Mouse (Mus musculus) cerebellum, adult 11-12 months (tissue): ENCODE data around the gene Cct2.

Source experiments
- DNase-seq: peaks from one replicate; pipeline ENCODE4 v3.0.0; 2022

The Cct2 gene

GRCm38 (mm10) chr10:117063254-117064021 is at the start of gene Cct2:
Gene Cct2, minus strand, starts transcription at chr10:117063814.
- DNase-seq = peak; percentile 90

DNA sequence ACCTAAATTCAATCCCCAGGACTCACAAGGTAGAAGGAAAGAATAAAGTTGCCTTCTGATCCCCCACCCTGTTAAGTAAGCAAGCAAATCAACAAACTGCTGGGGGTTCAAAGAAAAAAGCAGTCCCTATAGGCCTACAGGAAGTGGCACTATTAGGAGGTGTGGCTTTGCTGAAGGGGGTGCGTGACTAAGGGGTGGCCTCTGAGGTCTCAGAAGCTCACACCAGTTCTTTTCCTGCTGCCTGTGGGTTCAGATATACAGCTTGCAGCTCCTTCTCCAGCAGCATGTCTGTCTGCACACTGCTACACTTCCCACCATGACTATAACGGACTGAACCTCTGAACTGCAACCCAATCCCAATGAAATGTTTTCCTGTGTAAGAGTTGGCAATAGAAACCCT is 48.9 kb upstream of the Cct2 start:
- DNase-seq = no peak

DNA sequence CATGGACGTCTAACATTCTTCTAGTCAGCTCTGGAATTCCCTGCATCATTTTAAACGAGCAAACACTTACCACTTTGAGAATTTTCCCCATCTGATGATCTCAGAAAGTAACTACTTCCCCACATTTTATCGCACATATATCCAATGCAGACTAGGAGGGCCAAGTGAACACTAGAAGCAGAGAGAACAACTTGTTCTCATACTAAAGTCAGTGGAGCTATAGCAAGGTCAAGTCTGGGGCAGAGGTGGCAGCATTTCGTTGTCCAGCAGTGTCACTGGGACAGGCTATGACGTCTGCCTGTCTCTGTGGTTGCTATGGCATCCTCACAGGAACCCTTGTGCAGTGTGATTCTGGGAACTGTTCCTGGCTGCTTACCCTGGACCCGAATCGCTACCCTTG is 47.8 kb upstream of the Cct2 start:
- no peak for DNase-seq

GRCm38 (mm10) chr10:117110271-117110670 is 46.7 kb upstream of the Cct2 start:
- no peak for DNase-seq

DNA sequence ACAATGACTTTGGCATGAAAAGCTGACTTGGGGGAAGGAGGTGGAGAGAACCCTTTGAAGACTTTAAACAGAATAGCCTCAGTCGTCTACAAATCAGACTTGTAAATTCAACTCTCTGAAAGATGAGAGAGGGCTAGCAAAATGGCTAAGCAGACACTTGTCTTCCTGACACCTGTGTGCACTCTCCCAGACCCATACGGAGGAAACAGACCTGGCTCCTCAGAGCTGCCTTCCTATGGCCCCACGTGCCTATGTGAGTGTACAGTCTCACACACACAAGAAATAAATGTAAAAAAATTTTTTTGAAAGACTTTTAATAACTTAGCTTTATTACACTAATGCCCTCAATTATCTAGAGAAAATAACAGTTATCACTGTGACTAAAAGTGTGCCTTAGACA is 43.1 kb upstream of the Cct2 start:
- DNase-seq = no peak

- DNase-seq = no peak
Measured at GRCm38 (mm10) chr10:117106244-117106643, 42.6 kb upstream of the Cct2 start.

DNA sequence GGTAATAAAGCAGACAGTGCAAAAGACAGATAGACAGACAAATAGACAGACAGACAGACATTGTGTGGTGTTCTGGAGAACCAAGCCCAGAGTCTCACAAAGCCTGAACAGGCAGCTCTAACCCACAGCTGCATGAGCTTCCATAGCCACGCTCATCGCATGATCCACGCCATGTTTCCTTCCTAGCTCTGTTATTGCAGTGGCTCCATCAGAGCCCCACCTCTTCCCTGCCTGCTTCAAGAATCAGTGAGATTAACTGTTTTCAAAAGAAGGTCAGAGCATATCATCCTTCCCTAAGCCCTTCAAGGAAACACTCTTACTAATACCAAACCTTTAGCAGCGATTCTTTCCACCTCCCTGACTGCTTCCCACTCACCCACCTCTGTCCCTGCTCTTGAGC is 41.4 kb upstream of the Cct2 start:
- no peak for DNase-seq

DNA sequence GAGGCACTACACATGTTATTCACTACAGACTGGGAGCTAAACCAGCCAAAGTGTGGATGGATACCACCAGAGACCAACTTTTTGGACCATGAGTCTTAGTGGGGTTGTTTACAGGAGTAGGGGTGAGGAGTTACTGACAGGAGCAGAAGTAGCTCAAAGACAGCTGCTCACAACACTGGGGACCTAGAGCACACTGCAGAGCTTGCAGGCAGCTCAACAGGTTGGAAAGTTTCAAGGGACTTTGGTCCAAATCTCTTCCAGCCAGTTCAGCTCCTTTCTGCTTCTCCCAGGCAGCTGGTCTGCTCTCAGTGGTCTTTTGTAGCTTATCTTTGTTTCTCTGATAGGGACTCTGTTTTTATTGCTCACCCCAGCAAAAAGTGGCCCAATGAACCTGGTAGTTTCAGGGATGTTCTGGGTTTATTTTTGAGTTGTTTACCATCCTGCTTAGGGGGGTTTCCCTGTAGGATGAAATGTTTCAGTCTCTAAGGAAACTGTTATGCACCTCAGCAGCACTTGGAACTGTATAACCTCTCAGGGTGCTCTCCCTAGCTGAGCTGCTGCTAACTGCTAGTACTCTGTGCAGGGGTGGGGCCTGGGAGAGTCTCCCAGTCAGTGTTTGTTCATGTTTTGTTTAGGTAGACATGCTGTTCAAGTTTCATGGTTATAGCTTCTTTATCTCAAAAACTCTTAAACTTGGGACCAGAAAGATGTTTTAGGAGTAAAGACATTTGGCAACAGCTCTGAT is 40.4 kb upstream of the Cct2 start:
- no peak for DNase-seq

GRCm38 (mm10) chr10:117100175-117100574 is 36.6 kb upstream of the Cct2 start:
- DNase-seq = no peak

- no peak for DNase-seq
Measured at GRCm38 (mm10) chr10:117097116-117097698, 33.6 kb upstream of the Cct2 start.

DNA sequence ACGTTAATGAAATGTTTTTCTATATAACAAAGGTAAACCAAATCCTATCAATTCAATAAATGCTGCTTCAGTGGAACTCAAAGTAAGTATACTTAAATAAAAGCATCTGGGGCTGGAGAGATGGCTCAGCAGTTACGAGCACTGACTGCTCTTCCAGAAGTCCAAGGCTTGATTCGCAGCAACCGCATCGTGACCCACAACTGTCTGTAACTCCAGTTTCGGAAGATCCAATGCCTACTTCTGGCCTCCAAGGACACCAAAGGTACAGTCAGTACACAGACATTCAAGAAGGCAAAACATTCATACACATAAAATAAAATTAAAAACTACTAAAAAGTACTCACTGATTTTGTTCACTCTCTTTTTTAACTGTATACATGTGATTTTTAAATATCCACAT is 32.5 kb upstream of the Cct2 start:
- DNase-seq = no peak

GRCm38 (mm10) chr10:117094504-117095329 is 31.1 kb upstream of the Cct2 start:
- peak; percentile 29 for DNase-seq

DNA sequence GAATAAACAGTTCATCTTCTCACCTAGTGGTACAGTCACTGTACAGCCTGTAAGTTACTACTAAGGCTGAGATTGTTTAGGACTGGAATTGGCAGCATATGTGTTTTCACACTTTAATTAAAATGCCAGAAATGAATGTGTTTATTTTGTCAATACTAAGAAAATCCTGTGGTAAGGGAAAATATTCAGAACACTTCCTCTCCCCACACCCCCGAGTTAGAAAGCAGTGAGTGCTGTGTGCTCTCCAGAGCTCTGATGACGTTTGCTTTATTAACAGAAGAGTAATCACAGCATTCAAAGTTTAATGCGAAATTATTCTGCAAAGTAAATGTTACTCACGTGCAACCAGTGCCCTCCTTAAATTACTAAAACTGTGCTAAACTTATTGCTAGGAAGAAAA is 26.0 kb upstream of the Cct2 start:
- no peak for DNase-seq

DNA sequence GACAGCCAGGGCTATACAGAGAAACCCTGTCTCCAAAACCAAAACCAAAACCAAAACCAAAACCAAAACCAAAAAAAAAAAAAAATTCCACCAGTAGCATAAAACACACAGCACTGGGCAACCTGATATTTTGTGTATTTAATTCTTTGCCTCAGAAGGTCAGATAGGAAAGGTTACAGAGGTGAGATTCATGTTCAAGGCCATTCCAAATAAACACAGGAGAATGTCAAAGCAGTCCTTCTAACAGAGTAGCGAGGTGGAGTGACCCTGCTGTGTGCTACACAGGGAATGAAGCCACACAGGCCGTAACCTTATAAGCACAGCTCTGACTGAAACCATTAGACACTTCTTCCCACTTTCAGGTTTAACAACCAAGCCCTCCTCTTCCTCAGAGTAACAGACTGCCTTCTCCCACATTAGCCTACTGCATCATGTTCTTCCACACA is 18.3 kb upstream of the Cct2 start:
- no peak for DNase-seq

DNA sequence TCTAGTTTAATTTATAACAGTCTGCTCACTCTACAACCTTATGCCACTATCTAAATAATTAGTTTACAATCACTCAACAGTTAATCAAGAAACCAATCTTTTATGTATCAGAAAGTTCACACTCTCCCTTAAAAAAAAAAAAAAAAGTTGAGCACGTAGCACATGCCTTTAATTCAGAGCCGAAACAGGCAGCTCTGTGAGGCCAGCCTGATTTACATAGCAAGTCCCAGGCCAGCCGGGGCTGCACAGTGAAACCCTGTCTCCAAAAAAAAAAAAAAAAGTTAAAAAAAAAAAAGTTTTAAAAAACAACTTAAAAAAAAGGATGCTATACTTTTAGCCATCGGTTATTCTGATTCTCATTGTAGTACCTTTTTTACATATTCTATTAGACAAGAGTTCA is 17.7 kb upstream of the Cct2 start:
- no peak for DNase-seq

- DNase-seq = no peak
Measured at GRCm38 (mm10) chr10:117078284-117078683, 14.7 kb upstream of the Cct2 start.

- no peak for DNase-seq
Measured at GRCm38 (mm10) chr10:117073176-117073575, 9.6 kb upstream of the Cct2 start.

DNA sequence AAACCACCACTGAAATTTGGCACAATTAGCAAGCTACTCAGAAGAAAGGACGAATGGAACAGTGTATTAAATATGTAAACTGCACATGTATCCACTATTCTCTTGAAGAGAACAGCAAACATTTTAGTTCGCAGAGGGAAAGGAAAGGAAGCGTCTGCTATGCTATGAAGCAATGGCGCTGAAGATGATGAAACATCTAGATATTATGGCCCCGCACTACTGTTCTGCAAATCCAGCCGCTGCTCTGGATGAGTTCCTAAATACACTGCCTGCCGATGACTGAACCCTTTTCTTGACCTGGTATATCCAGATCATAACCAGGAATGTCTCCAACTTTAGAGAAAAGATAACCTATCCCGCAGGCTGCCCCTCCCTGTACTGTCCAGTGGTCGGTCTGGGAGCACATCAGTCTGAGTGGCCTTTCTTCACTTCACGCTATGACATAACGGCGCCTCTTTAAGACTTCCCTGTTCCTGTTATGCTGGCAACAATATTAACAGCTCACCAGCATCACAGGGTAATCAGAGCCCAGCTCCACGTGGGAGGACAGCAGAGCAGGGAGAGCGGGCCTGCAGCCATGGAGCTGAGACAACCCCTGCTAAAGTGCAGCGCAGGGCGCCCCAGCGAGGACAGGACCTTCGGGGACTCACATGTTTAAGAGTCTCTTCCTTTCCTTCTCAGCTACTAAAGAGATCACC is 8.7 kb upstream of the Cct2 start:
- no peak for DNase-seq

GRCm38 (mm10) chr10:117069109-117069508 is 5.5 kb upstream of the Cct2 start:
- DNase-seq = no peak

DNA sequence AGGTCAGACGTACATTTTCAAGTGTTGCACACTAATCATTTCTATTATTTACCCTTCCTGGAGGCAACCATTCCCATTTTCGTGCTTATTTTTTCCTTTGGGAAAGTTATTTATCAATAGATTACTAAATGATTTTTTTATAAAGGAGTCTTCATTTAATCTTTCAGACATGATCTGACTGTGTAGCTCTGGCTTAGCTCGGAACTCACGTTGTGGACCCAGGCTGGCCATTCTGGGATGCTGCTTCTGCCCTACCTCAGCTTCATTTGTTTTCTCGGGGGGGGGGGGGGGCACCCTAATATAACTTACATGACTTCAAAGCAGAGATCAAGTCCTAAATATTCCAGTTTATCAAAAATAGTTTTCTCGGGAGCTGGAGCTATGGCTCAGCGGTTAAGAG is 462 bp upstream of the Cct2 start:
- DNase-seq = no peak

DNA sequence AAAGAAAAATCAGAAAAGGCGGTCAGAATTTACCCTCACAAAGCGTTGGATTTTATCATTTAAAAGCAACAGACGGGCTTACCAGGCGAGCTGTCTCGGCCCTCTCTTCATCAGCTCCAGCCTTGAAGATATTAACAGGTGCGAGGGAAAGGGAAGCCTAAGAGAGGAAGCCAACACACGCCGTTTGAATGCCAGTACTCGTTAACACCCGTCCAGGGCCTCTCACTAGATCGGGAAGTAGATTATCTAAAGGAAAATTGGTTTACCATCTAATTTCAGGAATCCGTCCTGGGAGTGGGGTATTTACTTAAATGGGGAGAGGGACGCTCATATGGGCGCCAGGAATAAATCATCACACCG is 740 bp downstream of the Cct2 start:
- no peak for DNase-seq

DNA sequence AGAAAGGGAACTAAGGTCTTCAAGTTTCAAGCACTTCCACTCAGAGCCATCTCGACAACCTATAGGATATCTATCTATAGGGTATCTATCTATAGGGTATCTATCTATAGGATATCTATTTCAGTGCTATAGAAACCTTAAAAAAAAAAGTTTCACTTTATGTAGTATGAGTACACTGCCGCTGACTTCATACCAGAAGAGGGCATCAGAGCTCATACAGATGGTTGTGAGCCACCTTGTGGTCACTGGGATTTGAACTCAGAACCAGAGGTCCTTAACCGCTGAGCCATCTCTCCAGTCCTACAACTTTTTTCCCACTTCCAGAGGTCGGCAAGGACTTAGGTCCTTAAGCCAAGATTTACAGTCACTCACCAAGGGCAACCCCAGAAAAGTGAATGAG is 7.9 kb downstream of the Cct2 start:
- no peak for DNase-seq
